Mouse (Mus musculus) CD4-positive, CD25-positive, alpha-beta regulatory T cell (primary cell): Measurements from ENCODE around the gene Gm3415. TPM values are rescaled to one million over a fixed set of nuclear protein-coding genes. Genes with fewer than 3 reads are reported as not detected.

ENCODE experiments used
- polyA plus RNA-seq: library from polyadenylated mRNA; unstranded; fragments of 100-300 nt; shearing (Covaris generic); gene quantifications from one replicate; pipeline ENCODE4 v1.2.1, GENCODE M21; 2017

The Gm3415 gene
- polyA plus RNA-seq: not detected

DNA sequence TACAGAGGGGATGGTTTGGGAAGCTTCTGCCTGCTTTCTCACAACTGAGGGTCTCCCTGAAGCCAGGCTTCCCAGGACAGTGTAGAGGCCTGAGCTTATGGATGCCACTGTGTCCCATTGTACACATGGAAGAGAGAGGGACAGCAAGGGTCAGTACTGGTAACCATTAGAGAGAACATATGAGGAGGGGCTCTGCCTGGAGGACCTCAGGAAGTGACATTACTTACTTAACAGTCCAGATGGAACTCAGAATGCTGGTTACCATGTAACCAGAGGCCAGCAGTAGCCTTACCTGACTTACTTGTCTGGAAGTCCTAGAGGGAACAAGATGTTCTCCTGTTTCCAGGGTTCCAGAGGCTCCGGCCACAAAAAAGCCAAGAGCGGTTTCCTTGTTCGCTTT lies at the start of gene Gm3415:
Gene Gm3415, plus strand, starts transcription at position 301 of the 400 bp plus-strand sequence.

GRCm38 (mm10) chr5:146513823-146514222 lies 42.1 kb upstream of the Gm3415 start, which contains the start of gene Gm3402:
Gene Gm3402 (plus strand): TSS chr5:146514123.

GRCm38 (mm10) chr5:146525501-146525900 lies 30.4 kb upstream of the Gm3415 start, which contains the start of gene Gm3404:
Gene Gm3404 (plus strand): TSS chr5:146525801.

GRCm38 (mm10) chr5:146537347-146537746 lies 18.6 kb upstream of the Gm3415 start, which contains the start of gene Gm3409:
Gene Gm3409 (plus strand): TSS chr5:146537647.

DNA sequence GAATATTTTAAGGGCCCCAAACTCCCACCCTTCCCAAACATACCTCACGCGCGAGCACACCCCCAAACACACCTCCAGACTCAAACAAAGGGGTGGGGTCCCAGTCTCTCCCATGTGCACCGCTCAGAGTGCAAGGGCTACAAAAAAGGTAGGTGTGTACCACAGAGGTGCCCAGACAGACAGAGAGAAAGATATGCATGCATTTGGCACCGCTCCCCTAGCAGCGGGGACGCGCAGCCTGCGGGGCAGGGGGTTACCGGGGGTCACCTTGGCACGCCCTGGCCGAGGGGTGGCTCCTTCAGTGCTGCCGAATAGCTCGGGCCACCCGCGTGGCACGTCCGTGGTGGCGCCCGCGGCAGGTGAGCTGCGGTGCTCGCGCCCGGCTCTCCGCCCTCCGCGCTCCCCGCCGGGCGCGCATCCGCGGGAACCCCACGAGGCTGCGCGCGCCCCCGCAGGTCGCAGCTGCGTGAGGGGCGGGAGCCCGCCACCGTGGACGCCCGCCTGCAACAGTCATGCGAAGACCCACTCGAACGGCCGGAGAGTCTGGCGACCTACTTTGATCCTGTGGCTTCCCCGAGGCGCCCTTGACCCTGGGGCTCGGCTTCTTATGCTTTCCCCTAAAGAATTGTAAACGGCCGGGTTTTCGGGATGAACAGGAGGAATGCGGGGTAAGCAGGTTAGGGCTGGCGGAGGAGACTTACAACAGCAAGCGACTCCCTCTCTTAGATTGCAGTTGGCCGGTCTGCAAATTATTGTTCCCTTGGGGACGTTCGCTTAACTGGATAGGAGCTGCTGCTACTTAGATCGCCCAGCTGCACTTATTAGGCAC lies 28.8 kb downstream of the Gm3415 start, which contains the start of gene Gpr12:
Gene Gpr12, minus strand, starts transcription at position 762 of the 829 bp plus-strand sequence.

Other genes starting within 250 kb of the Gm3415 start
- not detected for gene Wasf3, start 171.2 kb upstream of the Gm3415 start, polyA plus RNA-seq
- not detected for gene Gm6408, start 74.2 kb upstream of the Gm3415 start, polyA plus RNA-seq
- gene Gm6370, start 64.8 kb upstream of the Gm3415 start, polyA plus RNA-seq: not detected
- gene 4930449I24Rik, start 53.7 kb upstream of the Gm3415 start, polyA plus RNA-seq: not detected
- not detected for gene Gm3402, start 42.0 kb upstream of the Gm3415 start, polyA plus RNA-seq
- gene Gm3404, start 30.3 kb upstream of the Gm3415 start, polyA plus RNA-seq: not detected
- gene Gm3409, start 18.5 kb upstream of the Gm3415 start, polyA plus RNA-seq: not detected
- gene Gpr12, start 29.1 kb downstream of the Gm3415 start, polyA plus RNA-seq: not detected
- gene Usp12, start 238.9 kb downstream of the Gm3415 start, polyA plus RNA-seq: 22.8 TPM